Mouse (Mus musculus) G1E (cell line): ENCODE data around the gene Cacng8.

Experiments
- CTCF ChIP-seq: IDR thresholded peaks from 2 replicates; pipeline ENCODE4 v1.5.1; 2012; ENCODE audit warnings: low read depth, low read length, inconsistent platforms, mixed read lengths
- GATA1 ChIP-seq: IDR thresholded peaks from 2 replicates; pipeline ENCODE4 v1.6.1; 2012; ENCODE audit warnings: borderline replicate concordance, low read length, inconsistent platforms, mixed read lengths
- GATA2 ChIP-seq: IDR thresholded peaks from 2 replicates; pipeline ENCODE4 v1.6.1; 2012; ENCODE audit warnings: low read depth, low read length, inconsistent platforms, borderline replicate concordance
- TAL1 ChIP-seq: conservative IDR thresholded peaks from 2 replicates; pipeline ENCODE4 v1.6.1; 2012; ENCODE audit warnings: low read depth, low read length, inconsistent platforms, mixed read lengths

DNA sequence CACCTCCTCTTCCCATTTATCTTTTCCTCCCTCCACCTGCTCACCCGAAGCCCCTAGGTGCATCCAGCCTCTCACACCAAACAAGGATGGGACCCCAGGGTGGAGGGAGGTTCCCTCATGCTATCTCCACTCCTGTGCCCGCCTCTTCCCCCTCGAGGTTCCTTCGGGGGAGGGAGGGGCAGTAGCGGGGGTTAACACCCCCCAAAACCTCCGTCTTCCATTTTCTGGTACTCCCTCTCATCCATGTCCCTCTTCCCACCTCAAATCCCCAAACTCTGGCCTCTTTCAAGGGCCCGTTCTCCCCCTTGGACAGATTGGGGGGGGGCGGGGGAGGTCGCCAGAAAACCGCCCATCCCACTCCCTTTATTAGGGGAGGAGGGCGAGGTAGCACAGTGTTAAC lies 22.9 kb upstream of the Cacng8 start:
- TF ChIP-seq GATA1 (no peak), CTCF (no peak), TAL1 (no peak), GATA2 (no peak)
